Mouse (Mus musculus) liver, embryonic 14.5 days (tissue): ENCODE measurements around the gene Man1a2. TPM values are rescaled to one million over a fixed set of nuclear protein-coding genes. Genes with fewer than 3 reads are reported as not detected.

ENCODE experiments used
- ATAC-seq: fragments of 200-750 bp; cut with Nextera tagmentation; 2 replicates; pipeline ENCODE4 v1.8.0; 2017; ENCODE audit warnings: moderate number of reproducible peaks, mild to moderate bottlenecking, moderate library complexity; ENCODE audit not compliant: insufficient read depth
- DNase-seq, 3 experiments: peaks; one replicate each; pipeline ENCODE4 v3.0.0-alpha.2; 2012 to 2013; ENCODE audit warnings: low read depth in 3 of 3, low spot score in 3 of 3
- H3K27ac ChIP-seq: fragments of 300-500 bp; sonication (generic); 2 replicates; pipeline ENCODE4 v1.5.1; 2014; ENCODE audit warnings: moderate library complexity, mild to moderate bottlenecking, control low read depth, inconsistent platforms
- H3K27me3 ChIP-seq: fragments of 300-500 bp; sonication (generic); 2 replicates; pipeline ENCODE4 v1.6.1; 2014; ENCODE audit warnings: mild to moderate bottlenecking, low read length, moderate library complexity; ENCODE audit not compliant: control insufficient read depth, insufficient read depth
- H3K36me3 ChIP-seq: fragments of 300-500 bp; sonication (generic); replicated peaks from 2 replicates; pipeline ENCODE4 v1.6.1; 2014; ENCODE audit warnings: low read depth; ENCODE audit not compliant: control insufficient read depth, insufficient read depth
- H3K4me1 ChIP-seq, 2 experiments: fragments of 200-500 bp in 1 of 2; fragments of 300-500 bp in 1 of 2; sonication (generic) in 1 of 2; replicated peaks; 2 replicates each; pipeline ENCODE4 v1.6.1; 2012 to 2014; ENCODE audit warnings: antibody characterized with exemption in 1 of 2, inconsistent platforms in 1 of 2, low read length in 1 of 2; ENCODE audit not compliant: control insufficient read depth in 2 of 2, insufficient read depth in 2 of 2
- H3K4me2 ChIP-seq: fragments of 300-500 bp; sonication (generic); 2 replicates; pipeline ENCODE4 v1.6.1; 2014; ENCODE audit warnings: low read depth, mild to moderate bottlenecking, control low read depth, moderate library complexity
- H3K4me3 ChIP-seq, 2 experiments: fragments of 200-500 bp in 1 of 2; fragments of 300-500 bp in 1 of 2; sonication (generic) in 1 of 2; 2 replicates each; pipeline ENCODE4 v1.5.1; 2012 to 2014; ENCODE audit warnings: low read depth in 2 of 2, low read length in 2 of 2, mild to moderate bottlenecking in 2 of 2, control low read depth in 1 of 2, inconsistent platforms in 1 of 2, moderate library complexity in 1 of 2; ENCODE audit not compliant: insufficient read depth in 1 of 2
- H3K9ac ChIP-seq: fragments of 300-500 bp; sonication (generic); replicated peaks from 2 replicates; pipeline ENCODE4 v1.6.1; 2014; ENCODE audit warnings: mild to moderate bottlenecking, control low read depth, moderate library complexity
- H3K9me3 ChIP-seq: fragments of 300-500 bp; sonication (generic); 2 replicates; pipeline ENCODE4 v1.6.1; 2016; ENCODE audit warnings: low read length, mixed read lengths; ENCODE audit not compliant: control insufficient read depth
- CTCF ChIP-seq: IDR thresholded peaks from 2 replicates; pipeline ENCODE4 v1.5.1; 2016; ENCODE audit warnings: antibody characterized with exemption, low read depth, control low read depth
- EP300 ChIP-seq: IDR thresholded peaks from 2 replicates; pipeline ENCODE4 v1.6.1; 2016; ENCODE audit warnings: antibody characterized with exemption, low read depth
- WGBS: fragments of 180-500 bp; shearing (Covaris S2); extraction: QIAGEN DNeasy Blood & Tissue Kit; methylation state at CpG from one replicate; pipeline ENCODE4 v1.1.7; 2014; ENCODE audit not compliant: insufficient replicate concordance; 5-methylcytosine and 5-hydroxymethylcytosine counted together
- polyA plus RNA-seq, 2 experiments: library from polyadenylated mRNA; depleted of rRNA in 1 of 2; stranded (reverse) in 1 of 2; unstranded in 1 of 2; fragments of >200 nt; fragmentation: Nextera tagmentation in 1 of 2; extraction: Ambion mirVana in 1 of 2; gene quantifications; 2 replicates each; pipeline versions ENCODE4 v1.2.1 to v1.2.3; 2012 to 2014

Man1a2 gene
- polyA plus RNA-seq, 2 experiments = 3.7 to 27.9 TPM

DNA sequence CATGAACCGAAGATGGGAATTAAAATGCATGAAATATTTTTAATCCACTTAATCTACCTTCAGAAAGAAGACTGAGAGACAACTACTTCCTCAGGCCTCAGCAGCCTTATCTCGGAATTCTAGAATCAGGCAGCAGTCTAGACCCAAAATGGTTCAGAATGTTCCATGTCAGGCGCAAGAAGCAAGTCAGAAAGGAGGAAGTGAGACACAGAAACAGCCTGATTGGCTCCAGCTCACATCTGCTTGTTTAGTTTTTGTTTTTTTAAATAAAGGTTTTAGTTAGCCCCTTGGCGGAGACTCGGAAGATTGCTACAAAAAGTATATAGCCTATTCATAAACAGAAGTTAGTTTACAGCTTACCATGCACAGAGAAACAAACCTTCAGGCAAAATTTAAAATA lies 154.4 kb downstream of the Man1a2 start:
- TF ChIP-seq EP300 (no peak), CTCF (no peak)
- no peak for DNase-seq
- WGBS = 67% methylated on average over 5 of the region's 5 CpGs

DNA sequence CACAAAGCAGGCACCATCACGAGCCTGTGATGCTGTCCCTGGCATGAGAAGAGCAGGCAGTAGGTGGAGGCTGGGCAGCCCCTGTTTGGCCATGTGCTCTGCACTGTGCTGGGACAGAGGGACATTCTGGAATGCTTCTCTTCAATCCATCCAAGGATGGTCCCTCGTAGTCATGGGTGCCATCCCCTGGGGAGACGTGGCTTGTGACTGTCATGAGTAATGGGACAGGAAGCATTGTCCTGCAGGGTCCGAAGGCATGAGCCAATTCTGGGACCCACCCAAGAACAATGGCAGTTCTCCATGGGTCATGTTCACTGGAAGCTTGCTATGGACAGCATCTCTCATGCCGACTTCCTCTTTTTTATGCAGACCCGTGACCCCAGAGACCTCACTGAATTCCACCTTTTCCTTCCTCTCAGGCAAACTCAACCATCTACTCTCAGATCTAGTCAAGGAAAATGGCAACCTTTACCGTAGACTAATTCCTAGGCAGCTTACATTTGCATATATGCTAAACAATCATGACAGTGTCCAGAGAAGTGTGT lies 155.0 kb downstream of the Man1a2 start:
- no peak overlapping the region for H3K9ac ChIP-seq
- no peak overlapping the region for H3K4me2 ChIP-seq
- H3K9me3 ChIP-seq = no peaks in the 10 kb centered on the region
- no peaks in the 10 kb centered on the region for H3K27me3 ChIP-seq
- no peaks in the 10 kb centered on the region for H3K36me3 ChIP-seq
- 35% methylated on average over 7 of the region's 7 CpGs for WGBS
- H3K4me1 ChIP-seq = peaks cover 16 to 20% of the 10 kb centered on the region in 2 experiments
- TF ChIP-seq CTCF = no peak
- TF ChIP-seq EP300 = no peak
- ATAC-seq = no peak
- no peak overlapping the region for H3K27ac ChIP-seq
- DNase-seq = no peak
- no peak overlapping the region for H3K4me3 ChIP-seq

More for the DNA sequence above, 154.4 kb downstream of the Man1a2 start:
- no peaks in the 10 kb centered on the region for H3K36me3 ChIP-seq
- H3K27me3 ChIP-seq = no peaks in the 10 kb centered on the region; the same call in 1 of the 2 replicates
- H3K4me1 ChIP-seq = peaks cover 16 to 20% of the 10 kb centered on the region in 2 experiments
- no peak overlapping the region for H3K27ac ChIP-seq
- no peak overlapping the region for H3K9ac ChIP-seq
- no peak for ATAC-seq
- H3K4me2 ChIP-seq = no peak overlapping the region
- H3K4me3 ChIP-seq = no peak overlapping the region
- H3K9me3 ChIP-seq = no peaks in the 10 kb centered on the region

DNA sequence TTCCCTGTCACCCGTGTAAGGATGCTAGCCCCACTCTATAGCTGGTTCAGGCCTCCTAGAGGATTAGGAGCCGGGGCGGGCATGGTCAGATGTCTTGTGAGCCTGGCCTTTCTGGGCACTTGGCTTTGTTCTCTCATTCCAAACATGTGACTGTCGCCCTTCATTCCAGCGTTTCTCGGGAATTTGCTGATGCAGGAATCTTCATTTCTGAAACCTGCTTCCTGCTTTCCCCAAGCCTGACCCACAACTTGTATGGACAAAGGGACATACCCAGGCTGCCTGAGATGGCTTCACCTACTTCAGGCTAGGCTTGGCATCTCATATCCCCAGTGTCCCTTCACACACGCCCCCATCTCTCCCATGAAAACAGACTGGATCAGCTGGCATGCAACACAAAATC lies 162.6 kb downstream of the Man1a2 start:
- no peak overlapping the region for H3K27ac ChIP-seq
- ATAC-seq (no peak), DNase-seq (no peak)
- TF ChIP-seq EP300 (no peak), CTCF (no peak)
- H3K4me2 ChIP-seq = no peak overlapping the region
- no peak overlapping the region for H3K9ac ChIP-seq
- no peaks in the 10 kb centered on the region for H3K36me3 ChIP-seq
- H3K4me1 ChIP-seq = no peaks in the 10 kb centered on the region
- no peaks in the 10 kb centered on the region for H3K9me3 ChIP-seq
- H3K4me3 ChIP-seq = no peak overlapping the region
- H3K27me3 ChIP-seq = no peaks in the 10 kb centered on the region
- 64% methylated on average over 7 of the region's 7 CpGs for WGBS

DNA sequence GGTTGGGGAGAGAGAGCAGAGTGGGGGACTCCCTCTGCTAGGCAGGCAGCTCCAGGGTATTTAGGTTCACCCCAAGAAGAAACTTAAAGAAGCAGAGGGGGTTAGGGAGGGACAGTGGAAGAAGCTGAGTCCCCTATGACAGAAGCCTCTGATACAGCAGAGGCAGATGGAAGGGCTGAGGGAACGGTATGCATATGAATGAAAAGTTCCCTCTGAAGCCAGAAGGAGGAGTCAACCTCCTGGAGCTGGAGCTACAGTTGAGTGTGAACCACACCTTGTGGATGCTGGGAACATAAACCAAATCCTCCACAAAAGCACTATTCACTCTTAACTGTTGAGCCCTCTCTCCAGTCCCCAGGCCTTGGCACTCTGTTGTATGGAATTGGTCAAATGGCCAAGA lies 163.7 kb downstream of the Man1a2 start:
- H3K9me3 ChIP-seq = no peaks in the 10 kb centered on the region
- no peak overlapping the region for H3K27ac ChIP-seq
- H3K4me2 ChIP-seq = no peak overlapping the region
- WGBS = 70% methylated on average over 1 of the region's 1 CpGs
- no peaks in the 10 kb centered on the region for H3K4me1 ChIP-seq
- no peak for ATAC-seq
- no peaks in the 10 kb centered on the region for H3K27me3 ChIP-seq
- no peaks in the 10 kb centered on the region for H3K36me3 ChIP-seq
- TF ChIP-seq EP300 (no peak), CTCF (no peak)
- H3K4me3 ChIP-seq = no peak overlapping the region
- DNase-seq = no peak
- H3K9ac ChIP-seq = no peak overlapping the region

DNA sequence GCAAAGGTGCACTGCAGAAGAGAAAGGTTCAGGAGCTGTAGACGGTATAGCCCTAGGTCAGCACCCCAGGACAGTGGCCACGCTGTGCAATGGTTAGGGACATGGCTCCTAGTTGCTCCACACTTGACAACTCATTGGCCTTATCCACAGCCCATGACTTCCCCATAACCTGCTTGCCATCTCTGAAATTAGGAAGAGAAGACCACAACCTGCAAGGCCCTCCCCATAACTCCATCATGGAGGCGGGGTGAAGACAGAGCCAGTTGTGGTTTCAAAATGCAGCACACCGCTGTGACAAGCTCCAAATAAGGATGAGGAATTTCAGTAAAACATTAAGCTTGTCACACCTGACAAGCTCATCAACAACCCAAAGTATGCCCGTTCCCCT lies 169.6 kb downstream of the Man1a2 start:
- Histone ChIP-seq H3K4me3 (no peak overlapping the region), H3K9me3 (no peaks in the 10 kb centered on the region), H3K4me1 (no peaks in the 10 kb centered on the region), H3K27me3 (no peaks in the 10 kb centered on the region), H3K27ac (no peak overlapping the region), H3K36me3 (no peaks in the 10 kb centered on the region), H3K9ac (no peak overlapping the region), H3K4me2 (no peak overlapping the region)
- DNase-seq (no peak), ATAC-seq (no peak)
- WGBS = 59% methylated on average over 5 of the region's 5 CpGs
- no peak for TF ChIP-seq EP300
- TF ChIP-seq CTCF = no peak
